Mouse (Mus musculus) hindbrain, embryonic 11.5 days (tissue): ENCODE measurements around the gene 4933424G06Rik. TPM values are rescaled to one million over a fixed set of nuclear protein-coding genes. Genes with fewer than 3 reads are reported as not detected.
"Not testable (repeated sequence)": the region's sequence is repeated elsewhere in the genome, so short reads cannot be mapped to it uniquely, and the experiment has no call there.

Source experiments
- ATAC-seq: fragments of 200-750 bp; cut with Nextera tagmentation; 2 replicates; pipeline ENCODE4 v1.8.0; 2017; ENCODE audit warnings: mild to moderate bottlenecking, moderate TSS enrichment, moderate library complexity; ENCODE audit not compliant: low FRiP score
- DNase-seq: peaks from one replicate; pipeline ENCODE4 v3.0.0-alpha.2; 2015; ENCODE audit warnings: low spot score
- H3K27ac ChIP-seq: fragments of 300-500 bp; sonication (generic); 2 replicates; pipeline ENCODE4 v1.5.1; 2014; ENCODE audit warnings: mild to moderate bottlenecking, low read depth, low read length
- H3K27me3 ChIP-seq: fragments of 300-500 bp; sonication (generic); 2 replicates; pipeline ENCODE4 v1.6.1; 2014; ENCODE audit warnings: mild to moderate bottlenecking, low read length, moderate library complexity, mixed read lengths; ENCODE audit not compliant: control insufficient read depth, insufficient read depth
- H3K36me3 ChIP-seq: fragments of 300-500 bp; sonication (generic); 2 replicates; pipeline ENCODE4 v1.6.1; 2014; ENCODE audit warnings: mild to moderate bottlenecking, low read length, moderate library complexity, mixed read lengths; ENCODE audit not compliant: control insufficient read depth, insufficient read depth
- H3K4me1 ChIP-seq: fragments of 300-500 bp; sonication (generic); replicated peaks from 2 replicates; pipeline ENCODE4 v1.6.1; 2014; ENCODE audit warnings: low read length, mixed read lengths; ENCODE audit not compliant: control insufficient read depth, insufficient read depth
- H3K4me2 ChIP-seq: fragments of 300-500 bp; sonication (generic); replicated peaks from 2 replicates; pipeline ENCODE4 v1.6.1; 2014; ENCODE audit warnings: mild to moderate bottlenecking, low read depth, low read length
- H3K4me3 ChIP-seq: fragments of 300-500 bp; sonication (generic); 2 replicates; pipeline ENCODE4 v1.5.1; 2014; ENCODE audit warnings: low read depth, low read length
- H3K9ac ChIP-seq: fragments of 300-500 bp; sonication (generic); 2 replicates; pipeline ENCODE4 v1.6.1; 2014; ENCODE audit warnings: low read depth, low read length
- H3K9me3 ChIP-seq: fragments of 300-500 bp; sonication (generic); 2 replicates; pipeline ENCODE4 v1.6.1; 2016; ENCODE audit warnings: low read length; ENCODE audit not compliant: control insufficient read depth
- WGBS: fragments of 180-500 bp; shearing (Covaris S2); extraction: QIAGEN DNeasy Blood & Tissue Kit; methylation state at CpG from one replicate; pipeline ENCODE4 v1.1.7; 2014; 5-methylcytosine and 5-hydroxymethylcytosine counted together
- polyA plus RNA-seq: library from polyadenylated mRNA; unstranded; fragments of >200 nt; fragmentation: Nextera tagmentation; extraction: Ambion mirVana; gene quantifications from 2 replicates; pipeline ENCODE4 v1.2.1, GENCODE M21; 2014

4933424G06Rik gene
- 0.19 and 0.22 TPM in 2 replicates for polyA plus RNA-seq

DNA sequence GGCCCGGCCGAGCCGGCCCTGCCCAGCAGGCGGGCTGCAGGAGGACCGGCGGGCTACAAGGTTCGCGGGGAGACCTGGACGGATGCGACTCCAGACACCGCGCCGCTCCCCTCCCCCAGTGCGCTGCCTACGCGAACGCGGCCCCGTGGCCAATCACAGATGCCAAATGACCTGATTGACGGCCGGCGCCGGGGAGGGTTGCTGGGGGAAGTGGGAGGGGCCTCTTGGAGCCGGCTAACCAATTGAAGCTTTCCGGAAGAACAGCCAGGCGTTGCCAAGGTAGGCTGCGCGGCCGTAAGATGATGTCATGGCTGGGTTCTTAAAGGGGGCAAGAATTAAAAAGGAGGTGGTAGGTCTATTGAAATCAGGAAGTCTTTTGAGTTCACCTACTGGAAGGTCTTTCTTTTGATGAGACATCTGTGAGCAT lies at the start of gene 4933424G06Rik:
Gene 4933424G06Rik (plus strand): TSS at position 296 of the 427 bp plus-strand sequence.
- peak within 1 kb of the TSS; percentile 77 for H3K4me2 ChIP-seq
- ATAC-seq (peak; percentile 97), DNase-seq (peak; percentile 98)
- peak within 1 kb of the TSS; percentile 92 for H3K4me3 ChIP-seq
- 0% methylated on average over 28 of the region's 29 CpGs for WGBS
- peak within 1 kb of the TSS; percentile 74 for H3K27ac ChIP-seq
- peaks cover 5% of the 10 kb centered on the region; the same call in 1 of the 2 replicates for H3K36me3 ChIP-seq
- no peaks in the 10 kb centered on the region for H3K27me3 ChIP-seq
- no peaks in the 10 kb centered on the region for H3K9me3 ChIP-seq
- H3K9ac ChIP-seq = peak within 1 kb of the TSS; percentile 94
- H3K4me1 ChIP-seq = peaks cover 5% of the 10 kb centered on the region; the same call in 1 of the 2 replicates

DNA sequence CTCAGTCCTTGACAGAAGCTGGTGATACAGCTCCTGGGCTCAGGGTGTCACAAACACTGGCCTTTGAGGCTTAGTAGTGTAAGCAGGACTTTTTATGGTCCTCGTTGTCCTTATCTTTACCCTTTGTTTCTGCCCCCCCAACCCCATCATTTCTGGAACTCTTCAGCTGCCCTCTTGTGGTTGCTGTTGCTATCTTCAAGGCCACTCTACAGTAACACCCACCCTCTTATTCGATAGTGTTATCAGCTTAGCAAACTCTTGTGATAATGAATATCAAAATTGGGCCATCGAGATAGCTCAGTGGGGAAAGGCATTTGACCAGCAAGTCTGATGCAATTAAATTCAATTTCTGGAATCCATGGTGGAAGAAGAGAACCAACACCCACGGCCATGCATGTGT lies 45.5 kb upstream of the 4933424G06Rik start:
- Histone ChIP-seq H3K4me1 (no peaks in the 10 kb centered on the region), H3K27me3 (no peaks in the 10 kb centered on the region), H3K4me2 (no peak overlapping the region), H3K9me3 (no peaks in the 10 kb centered on the region), H3K36me3 (no peaks in the 10 kb centered on the region), H3K4me3 (no peak overlapping the region), H3K9ac (no peak overlapping the region), H3K27ac (no peak overlapping the region)
- ATAC-seq (no peak), DNase-seq (no peak)
- 84% methylated on average over 4 of the region's 4 CpGs for WGBS

DNA sequence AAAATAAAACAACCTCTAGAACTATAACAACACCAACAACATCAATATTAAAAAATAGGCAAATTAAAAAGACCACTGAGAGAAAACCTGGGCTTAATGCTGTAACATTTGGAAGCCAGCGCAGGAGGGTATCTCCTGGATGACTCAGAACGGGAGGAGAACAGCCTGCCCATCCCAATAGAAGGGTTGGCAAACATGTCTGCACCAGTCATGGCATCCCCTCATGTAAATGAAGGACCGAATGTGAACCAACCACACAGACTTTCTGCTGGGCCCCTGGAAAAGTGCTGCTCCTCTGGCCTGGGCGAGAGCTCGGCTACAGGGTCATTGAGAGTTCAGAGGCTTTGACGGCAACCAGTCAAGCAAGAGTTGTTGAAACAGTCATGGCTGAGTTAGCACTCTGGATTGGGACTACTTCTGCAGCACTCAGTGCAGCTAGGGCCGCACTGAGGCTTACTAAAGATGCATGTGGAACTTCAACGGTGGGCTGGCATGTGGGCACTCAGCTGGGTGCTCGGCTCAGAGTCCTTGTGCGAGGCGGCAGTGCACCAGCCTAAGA lies 44.7 kb upstream of the 4933424G06Rik start:
- H3K4me3 ChIP-seq = no peak overlapping the region
- ATAC-seq = no peak

DNA sequence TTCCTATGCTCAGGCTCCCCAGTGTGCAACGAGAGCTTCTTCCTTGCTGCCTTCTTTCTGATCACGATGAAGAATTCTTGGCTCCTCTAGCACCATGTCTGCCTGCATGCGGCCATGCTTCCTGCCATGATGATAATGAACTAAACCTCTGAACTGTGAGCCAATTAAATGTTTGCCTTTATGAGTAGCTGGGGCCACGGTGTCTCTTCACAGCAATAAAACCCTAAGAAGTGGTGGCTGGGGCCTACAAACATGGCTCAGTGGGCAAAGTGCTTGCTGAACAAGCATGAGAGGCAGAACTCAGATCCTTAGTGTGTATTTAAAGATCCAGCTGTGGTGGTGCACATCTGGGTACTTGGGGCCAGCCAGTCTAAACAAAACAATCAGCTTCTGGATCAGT lies 44.0 kb upstream of the 4933424G06Rik start:
- no peaks in the 10 kb centered on the region for H3K27me3 ChIP-seq
- H3K4me2 ChIP-seq = no peak overlapping the region
- H3K36me3 ChIP-seq = no peaks in the 10 kb centered on the region
- no peaks in the 10 kb centered on the region for H3K4me1 ChIP-seq
- H3K4me3 ChIP-seq = no peak overlapping the region
- WGBS = 72% methylated on average over 4 of the region's 4 CpGs
- DNase-seq (no peak), ATAC-seq (no peak)
- H3K9me3 ChIP-seq = no peaks in the 10 kb centered on the region
- no peak overlapping the region for H3K9ac ChIP-seq
- H3K27ac ChIP-seq = no peak overlapping the region

More for the DNA sequence above, 44.7 kb upstream of the 4933424G06Rik start:
- H3K9me3 ChIP-seq = no peaks in the 10 kb centered on the region
- no peaks in the 10 kb centered on the region for H3K4me1 ChIP-seq
- no peaks in the 10 kb centered on the region for H3K27me3 ChIP-seq
- no peak overlapping the region for H3K4me2 ChIP-seq
- no peaks in the 10 kb centered on the region for H3K36me3 ChIP-seq
- no peak for DNase-seq
- WGBS = 47% methylated on average over 11 of the region's 11 CpGs
- H3K27ac ChIP-seq = no peak overlapping the region
- no peak overlapping the region for H3K9ac ChIP-seq

DNA sequence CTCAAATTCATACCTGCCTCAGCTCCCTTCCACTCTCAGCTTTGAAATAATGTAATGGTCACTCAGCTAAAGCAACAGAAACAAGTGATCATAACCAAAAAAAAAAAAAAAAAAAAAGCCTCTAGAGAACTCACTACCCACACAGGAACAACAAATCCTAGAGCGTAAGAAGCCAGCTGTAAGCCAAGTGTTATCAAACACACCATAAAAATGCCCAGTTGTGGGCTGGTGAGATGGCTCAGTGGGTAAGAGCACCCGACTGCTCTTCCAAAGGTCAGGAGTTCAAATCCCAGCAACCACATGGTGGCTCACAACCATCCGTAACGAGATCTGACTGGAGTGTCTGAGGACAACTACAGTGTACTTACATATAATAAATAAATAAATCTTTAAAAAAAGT lies 41.9 kb upstream of the 4933424G06Rik start:
- not testable (repeated sequence) for H3K4me2 ChIP-seq, ATAC-seq, DNase-seq, H3K36me3 ChIP-seq, H3K27ac ChIP-seq, H3K9ac ChIP-seq, H3K27me3 ChIP-seq, H3K4me3 ChIP-seq, H3K9me3 ChIP-seq, H3K4me1 ChIP-seq
- 71% methylated on average over 4 of the region's 4 CpGs for WGBS

DNA sequence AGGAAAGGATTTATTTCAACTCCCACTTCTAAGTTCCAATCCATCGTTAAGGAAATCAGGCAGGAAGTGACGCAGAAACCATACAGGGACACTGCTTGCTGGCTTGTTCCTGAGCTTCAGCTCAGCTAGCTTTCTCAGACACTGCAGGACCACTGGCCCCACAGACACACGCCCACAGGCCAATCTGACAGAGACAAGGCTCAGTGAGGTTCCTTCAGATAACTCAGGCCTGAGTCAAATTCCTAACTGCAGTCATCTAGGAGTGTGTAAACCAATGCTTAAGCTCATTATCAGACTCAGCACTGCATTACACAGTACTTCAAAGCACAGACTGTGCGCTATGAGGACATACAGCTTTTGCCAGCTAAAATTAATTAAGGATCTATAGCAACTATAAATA lies 39.7 kb upstream of the 4933424G06Rik start:
- H3K4me1 ChIP-seq = no peaks in the 10 kb centered on the region
- DNase-seq (no peak), ATAC-seq (no peak)
- no peaks in the 10 kb centered on the region for H3K27me3 ChIP-seq
- no peak overlapping the region for H3K4me2 ChIP-seq
- H3K9me3 ChIP-seq = no peaks in the 10 kb centered on the region
- no peak overlapping the region for H3K4me3 ChIP-seq
- 80% methylated on average over 4 of the region's 4 CpGs for WGBS
- no peaks in the 10 kb centered on the region for H3K36me3 ChIP-seq
- H3K27ac ChIP-seq = no peak overlapping the region
- H3K9ac ChIP-seq = no peak overlapping the region

DNA sequence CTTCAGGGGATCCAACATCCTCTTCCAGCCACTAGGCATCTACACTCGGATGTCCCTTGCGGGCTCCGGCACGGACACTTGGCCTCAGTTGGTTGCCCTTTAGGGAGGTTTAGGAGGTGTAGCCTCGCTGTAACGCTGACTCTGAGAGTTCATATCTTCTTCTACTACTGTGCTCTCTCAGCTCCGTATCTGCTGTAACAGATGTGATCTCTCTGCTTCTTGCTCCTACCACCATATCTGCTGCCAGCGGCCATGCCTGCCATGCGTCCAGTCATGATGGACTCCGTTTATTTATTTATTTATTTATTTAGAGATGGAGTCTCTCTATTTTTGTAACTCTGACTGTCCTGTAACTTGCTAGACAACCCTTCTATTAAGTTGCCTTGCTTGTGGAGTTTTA lies 38.7 kb upstream of the 4933424G06Rik start:
- WGBS = 94% methylated on average over 10 of the region's 10 CpGs
- Histone ChIP-seq H3K4me3 (no peak overlapping the region), H3K4me1 (no peaks in the 10 kb centered on the region), H3K27me3 (no peaks in the 10 kb centered on the region), H3K27ac (no peak overlapping the region), H3K9ac (no peak overlapping the region), H3K9me3 (no peaks in the 10 kb centered on the region), H3K4me2 (no peak overlapping the region), H3K36me3 (no peaks in the 10 kb centered on the region)
- no peak for ATAC-seq
- no peak for DNase-seq

DNA sequence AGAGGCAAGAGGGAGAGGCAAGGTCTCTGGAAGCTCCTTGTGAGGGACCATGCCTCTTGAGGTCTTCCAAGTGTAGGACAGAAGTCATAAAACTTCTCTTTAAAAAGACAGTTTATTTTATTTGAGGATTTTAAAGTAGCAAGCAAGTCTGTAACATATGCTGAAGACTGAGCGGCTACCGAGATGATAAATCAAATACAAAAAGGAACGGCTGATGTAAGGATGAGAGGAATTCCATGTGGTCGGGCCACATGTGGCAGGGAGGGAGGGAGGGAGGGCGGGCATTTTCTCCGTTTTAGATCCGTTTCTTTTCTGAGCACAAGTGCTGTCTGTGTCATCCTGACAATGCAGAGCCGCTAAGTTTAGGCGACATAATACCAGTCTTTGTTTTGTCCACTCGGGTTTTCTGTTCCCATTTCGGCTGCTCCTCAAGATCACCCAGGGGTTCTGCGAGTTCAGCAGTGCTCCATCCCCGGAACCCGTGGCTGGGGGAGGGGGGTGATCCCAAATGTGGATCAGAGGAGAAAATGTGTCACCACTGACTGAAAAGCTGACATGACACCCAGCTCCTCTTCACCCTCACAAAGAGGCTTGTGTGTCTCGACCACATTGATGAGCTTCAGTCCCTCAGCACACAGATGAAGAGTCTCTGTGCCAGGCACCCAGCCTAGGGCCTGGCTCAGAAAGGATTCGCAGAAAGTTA lies 37.1 kb upstream of the 4933424G06Rik start:
- Histone ChIP-seq H3K4me2 (no peak overlapping the region), H3K4me1 (no peaks in the 10 kb centered on the region), H3K9me3 (no peaks in the 10 kb centered on the region), H3K27me3 (no peaks in the 10 kb centered on the region), H3K4me3 (no peak overlapping the region), H3K36me3 (no peaks in the 10 kb centered on the region), H3K27ac (no peak overlapping the region), H3K9ac (no peak overlapping the region)
- DNase-seq = no peak
- ATAC-seq = no peak
- 51% methylated on average over 16 of the region's 16 CpGs for WGBS

DNA sequence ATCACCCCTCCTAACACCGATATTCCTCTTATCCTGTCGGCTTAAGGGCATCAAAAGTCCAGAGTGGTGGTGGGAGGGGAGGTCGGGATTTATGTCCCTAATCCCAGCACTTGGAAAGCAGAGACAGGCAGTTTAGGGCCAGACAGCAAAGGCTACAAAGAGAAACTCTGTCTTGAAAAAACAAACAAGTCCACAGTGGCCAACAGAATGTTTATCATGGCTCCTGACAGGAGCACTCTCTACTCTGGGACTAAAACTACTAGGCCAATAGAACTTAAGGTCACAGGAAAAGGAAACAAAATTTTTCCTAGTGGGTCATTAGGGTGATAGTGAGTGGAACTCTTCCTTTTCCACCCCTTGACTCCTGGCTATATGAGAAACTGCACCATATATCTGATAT lies 35.0 kb upstream of the 4933424G06Rik start:
- DNase-seq (no peak), ATAC-seq (no peak)
- no peak overlapping the region for H3K4me2 ChIP-seq
- H3K27me3 ChIP-seq = no peaks in the 10 kb centered on the region
- 64% methylated on average over 3 of the region's 3 CpGs for WGBS
- H3K4me1 ChIP-seq = no peaks in the 10 kb centered on the region
- H3K9me3 ChIP-seq = no peaks in the 10 kb centered on the region
- no peak overlapping the region for H3K27ac ChIP-seq
- H3K4me3 ChIP-seq = no peak overlapping the region
- no peaks in the 10 kb centered on the region for H3K36me3 ChIP-seq
- no peak overlapping the region for H3K9ac ChIP-seq
